Mouse (Mus musculus) myocyte (in vitro differentiated cells): Measurements from ENCODE around the gene Ttc3. TPM values are rescaled to one million over a fixed set of nuclear protein-coding genes. Genes with fewer than 3 reads are reported as not detected.

Experiments
- H3K27me3 ChIP-seq: one replicate; pipeline ENCODE4 v1.6.1; 2011; ENCODE audit not compliant: control insufficient read depth, insufficient read depth, insufficient read length
- H3K36me3 ChIP-seq: one replicate; pipeline ENCODE4 v1.6.1; 2011; ENCODE audit not compliant: control insufficient read depth, insufficient read depth
- H3K4me2 ChIP-seq: one replicate; pipeline ENCODE4 v1.6.1; 2011; ENCODE audit warnings: low read depth, control low read depth
- H3K4me3 ChIP-seq: one replicate; pipeline ENCODE4 v1.5.1; 2011; ENCODE audit warnings: mild to moderate bottlenecking, control low read depth, moderate library complexity
- H3K79me2 ChIP-seq: one replicate; pipeline ENCODE4 v1.6.1; 2011; ENCODE audit not compliant: control insufficient read depth, insufficient read depth
- H3ac ChIP-seq: one replicate; pipeline ENCODE4 v1.6.1; 2011; ENCODE audit not compliant: control insufficient read depth, insufficient read length
- CEBPB ChIP-seq: IDR thresholded peaks from 2 replicates; pipeline ENCODE4 v1.6.1; 2011; ENCODE audit warnings: mild to moderate bottlenecking, moderate library complexity; ENCODE audit not compliant: poor library complexity, insufficient read depth, severe bottlenecking
- E2F4 ChIP-seq: IDR thresholded peaks from one replicate; pipeline ENCODE4 v1.6.1; 2011; ENCODE audit warnings: mild to moderate bottlenecking, control low read depth, moderate library complexity; ENCODE audit not compliant: insufficient read depth
- MAX ChIP-seq: IDR thresholded peaks from one replicate; pipeline ENCODE4 v1.6.1; 2011; ENCODE audit warnings: low read depth, mild to moderate bottlenecking, control low read depth
- MYOD1 ChIP-seq, 3 experiments: IDR thresholded peaks; one replicate each; pipeline ENCODE4 v1.6.1; 2011; ENCODE audit warnings: control low read depth in 2 of 3, low read depth in 2 of 3, mild to moderate bottlenecking in 2 of 3, moderate library complexity in 1 of 3; ENCODE audit not compliant: insufficient read length in 2 of 3, control insufficient read depth in 1 of 3
- MYOG ChIP-seq, 3 experiments: IDR thresholded peaks; one replicate each; pipeline ENCODE4 v1.6.1; 2011; ENCODE audit warnings: control low read depth in 2 of 3, low read depth in 2 of 3, mild to moderate bottlenecking in 2 of 3; ENCODE audit not compliant: insufficient read length in 2 of 3, control insufficient read depth in 1 of 3, insufficient read depth in 1 of 3
- POLR2A ChIP-seq: IDR thresholded peaks from one replicate; pipeline ENCODE4 v1.6.1; 2011; ENCODE audit warnings: low read depth, mild to moderate bottlenecking, control low read depth, moderate library complexity; ENCODE audit not compliant: insufficient read length
- POLR2AphosphoS2 ChIP-seq: IDR thresholded peaks from one replicate; pipeline ENCODE4 v1.6.1; 2011; ENCODE audit warnings: low read depth, control low read depth; ENCODE audit not compliant: insufficient read length
- REST ChIP-seq: IDR thresholded peaks from one replicate; pipeline ENCODE4 v1.6.1; 2011; ENCODE audit warnings: mild to moderate bottlenecking, control low read depth, moderate library complexity; ENCODE audit not compliant: insufficient read depth, insufficient read length
- SRF ChIP-seq: IDR thresholded peaks from one replicate; pipeline ENCODE4 v1.6.1; 2011; ENCODE audit warnings: low read depth; ENCODE audit not compliant: control insufficient read depth, insufficient read length
- TCF12 ChIP-seq: IDR thresholded peaks from one replicate; pipeline ENCODE4 v1.6.1; 2011; ENCODE audit warnings: mild to moderate bottlenecking, control low read depth; ENCODE audit not compliant: poor library complexity, insufficient read depth, severe bottlenecking
- TCF3 ChIP-seq: IDR thresholded peaks from one replicate; pipeline ENCODE4 v1.6.1; 2011; ENCODE audit warnings: low read depth, control low read depth; ENCODE audit not compliant: insufficient read length
- USF1 ChIP-seq: IDR thresholded peaks from one replicate; pipeline ENCODE4 v1.6.1; 2011; ENCODE audit warnings: low read depth, mild to moderate bottlenecking, control low read depth, moderate library complexity
- polyA plus RNA-seq: library from polyadenylated mRNA; unstranded; fragments of >200 nt; fragmentation: generic; extraction: Trizol; gene quantifications from one replicate; pipeline ENCODE4 v1.2.1, GENCODE M21; 2012; ENCODE audit warnings: missing spikeins

Gene Ttc3
- polyA plus RNA-seq, 1 experiment, result 25.0 TPM

GRCm38 (mm10) chr16:94436801-94437200 is 66.4 kb downstream of the Ttc3 start:
- Histone ChIP-seq H3K36me3 (peaks cover 53% of the 10 kb centered on the region), H3K79me2 (no peaks in the 10 kb centered on the region), H3K4me2 (no peak overlapping the region), H3K27me3 (no peaks in the 10 kb centered on the region), H3ac (no peak overlapping the region), H3K4me3 (no peak overlapping the region)
- no peak for TF ChIP-seq SRF
- TF ChIP-seq POLR2AphosphoS2, result no peak
- TF ChIP-seq E2F4, result no peak
- no peak for TF ChIP-seq POLR2A
- TF ChIP-seq TCF12, result no peak
- TF ChIP-seq MYOG (IDR thresholded peaks at IDR 0.05; ENCODE audit: control insufficient read depth in 1 of 3, insufficient read depth in 1 of 3, insufficient read length in 2 of 3, low read depth in 2 of 3), result no peak
- TF ChIP-seq MYOD1 (IDR thresholded peaks at IDR 0.05; ENCODE audit: control insufficient read depth in 1 of 3, insufficient read length in 2 of 3, low read depth in 2 of 3), result no peak
- TF ChIP-seq CEBPB, result no peak
- TF ChIP-seq USF1, result no peak
- TF ChIP-seq TCF3, result no peak
- no peak for TF ChIP-seq REST
- TF ChIP-seq MAX, result no peak

- TF ChIP-seq POLR2AphosphoS2, result no peak
- TF ChIP-seq MYOD1 (IDR thresholded peaks at IDR 0.05; ENCODE audit: control insufficient read depth in 1 of 3, insufficient read length in 2 of 3, low read depth in 2 of 3), result no peak
- TF ChIP-seq USF1, result no peak
- TF ChIP-seq E2F4, result no peak
- no peak for TF ChIP-seq MAX
- no peak for TF ChIP-seq TCF12
- TF ChIP-seq MYOG (IDR thresholded peaks at IDR 0.05; ENCODE audit: control insufficient read depth in 1 of 3, insufficient read depth in 1 of 3, insufficient read length in 2 of 3, low read depth in 2 of 3), result no peak
- no peak for TF ChIP-seq CEBPB
- TF ChIP-seq REST, result no peak
- TF ChIP-seq SRF, result no peak
These were observed 70.9 kb downstream of the Ttc3 start for GRCm38 (mm10) chr16:94441361-94441760.

GRCm38 (mm10) chr16:94449151-94449550 is 78.7 kb downstream of the Ttc3 start:
- no peak overlapping the region for H3K4me3 ChIP-seq
- no peaks in the 10 kb centered on the region for H3K79me2 ChIP-seq
- H3K4me2 ChIP-seq, result no peak overlapping the region
- no peak overlapping the region for H3ac ChIP-seq
- H3K36me3 ChIP-seq, result peaks cover 69% of the 10 kb centered on the region
- TF ChIP-seq TCF12 (no peak), REST (no peak), E2F4 (no peak)
- H3K27me3 ChIP-seq, result no peaks in the 10 kb centered on the region

More at GRCm38 (mm10) chr16:94441361-94441760, 70.9 kb downstream of the Ttc3 start:
- H3K4me3 ChIP-seq, result no peak overlapping the region
- no peak overlapping the region for H3ac ChIP-seq
- no peak overlapping the region for H3K4me2 ChIP-seq
- H3K36me3 ChIP-seq, result peaks cover 90% of the 10 kb centered on the region
- H3K27me3 ChIP-seq, result no peaks in the 10 kb centered on the region
- H3K79me2 ChIP-seq, result no peaks in the 10 kb centered on the region

GRCm38 (mm10) chr16:94449632-94450031 is 79.2 kb downstream of the Ttc3 start:
- TF ChIP-seq MAX, result no peak
- no peak for TF ChIP-seq POLR2AphosphoS2
- no peak for TF ChIP-seq E2F4
- no peak for TF ChIP-seq REST
- TF ChIP-seq USF1, result no peak
- no peak for TF ChIP-seq MYOD1 (IDR thresholded peaks at IDR 0.05; ENCODE audit: control insufficient read depth in 1 of 3, insufficient read length in 2 of 3, low read depth in 2 of 3)
- no peak for TF ChIP-seq CEBPB
- no peak for TF ChIP-seq POLR2A
- TF ChIP-seq SRF, result no peak
- TF ChIP-seq TCF3, result no peak
- TF ChIP-seq MYOG (IDR thresholded peaks at IDR 0.05; ENCODE audit: control insufficient read depth in 1 of 3, insufficient read depth in 1 of 3, insufficient read length in 2 of 3, low read depth in 2 of 3), result no peak
- no peak for TF ChIP-seq TCF12
- Histone ChIP-seq H3K4me3 (no peak overlapping the region), H3K79me2 (no peaks in the 10 kb centered on the region)

More at GRCm38 (mm10) chr16:94449632-94450031, 79.2 kb downstream of the Ttc3 start:
- H3K36me3 ChIP-seq, result peaks cover 71% of the 10 kb centered on the region
- no peak overlapping the region for H3K4me2 ChIP-seq
- no peaks in the 10 kb centered on the region for H3K27me3 ChIP-seq
- no peak overlapping the region for H3ac ChIP-seq
